Mouse (Mus musculus) thymus, adult 18-20 months (tissue): Measurements from ENCODE around the gene Tmem248.

Source experiments
- DNase-seq, 2 experiments: peaks; one replicate each; pipeline ENCODE4 v3.0.0; 2022; ENCODE audit warnings: mixed read lengths in 2 of 2

Tmem248 gene

DNA sequence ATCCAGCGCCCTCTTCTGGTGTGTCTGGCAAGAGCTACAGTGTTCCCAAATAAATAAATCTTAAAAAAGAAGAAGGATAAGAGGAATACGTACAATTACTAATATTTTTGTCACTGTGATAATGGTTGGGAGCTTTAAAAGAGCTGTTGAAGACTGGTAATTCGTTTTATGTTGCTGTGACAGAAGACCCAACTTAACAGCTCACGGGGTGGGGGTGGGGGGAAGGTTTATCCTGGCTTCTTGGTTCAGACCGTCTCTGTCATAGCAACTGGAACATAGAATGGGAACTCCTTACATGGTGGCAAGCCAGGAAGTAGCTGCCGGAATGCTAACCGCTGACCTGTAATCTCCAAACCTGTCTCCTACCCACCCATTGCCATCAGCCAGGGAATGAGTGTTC is at the start of gene Tmem248:
Tmem248 (plus strand) TSS at position 301 of the 400 bp plus-strand sequence.
- no peak for DNase-seq

DNA sequence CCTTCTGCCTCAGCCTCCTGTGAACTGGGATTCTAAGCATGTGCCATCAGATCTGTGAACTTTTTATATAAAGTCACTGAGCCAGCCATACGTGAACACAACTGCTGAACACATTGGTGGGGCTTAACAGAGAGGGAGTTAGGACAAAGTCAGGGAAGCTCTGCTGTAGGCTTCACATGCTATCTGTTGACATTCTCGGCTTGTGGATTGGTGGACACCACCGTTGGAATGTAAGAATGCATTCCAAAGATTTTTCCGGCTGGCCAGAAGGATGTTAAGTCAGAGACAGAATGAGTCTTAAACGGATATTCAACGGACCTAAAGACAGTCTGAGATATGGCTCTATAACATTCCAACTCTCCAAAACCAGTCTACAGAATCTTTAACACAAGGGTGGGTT is 47.8 kb upstream of the Tmem248 start:
- no peak for DNase-seq

DNA sequence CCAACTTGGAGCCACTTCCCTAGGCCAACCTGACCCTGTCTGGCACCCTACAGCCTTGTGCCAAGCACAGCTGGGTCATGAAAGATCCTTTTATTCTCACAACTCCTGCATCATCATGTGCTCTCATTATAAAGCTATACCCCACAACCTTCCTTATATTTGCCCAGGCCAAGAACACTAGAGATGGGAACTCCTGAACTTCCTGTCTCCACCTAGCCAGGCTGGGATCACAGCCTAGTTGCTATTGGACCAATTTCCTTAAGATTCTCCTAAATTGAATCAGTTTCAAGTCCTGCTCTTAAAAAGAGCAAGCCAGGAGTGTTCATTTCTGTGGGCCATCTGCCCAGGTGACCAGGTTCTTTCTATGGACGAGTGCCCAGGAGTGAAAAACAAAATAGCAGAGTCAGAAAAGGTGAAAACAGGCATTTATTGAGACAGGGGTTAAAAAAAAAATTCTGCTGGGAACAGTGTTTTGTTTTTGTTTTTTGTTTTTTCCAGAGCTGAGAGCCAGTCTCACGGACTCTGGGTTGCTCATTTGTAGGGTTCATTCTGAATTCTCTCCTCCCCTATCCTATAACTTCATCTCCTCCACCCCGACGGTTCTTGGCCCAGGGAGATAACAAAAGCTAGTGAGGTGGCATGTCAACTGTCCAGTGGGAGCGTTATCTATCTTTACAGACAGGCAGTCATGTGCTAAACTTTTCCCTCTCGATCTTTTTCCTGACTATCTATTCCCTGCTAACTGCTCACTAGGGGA is 46.0 kb upstream of the Tmem248 start:
- DNase-seq: no peak

DNA sequence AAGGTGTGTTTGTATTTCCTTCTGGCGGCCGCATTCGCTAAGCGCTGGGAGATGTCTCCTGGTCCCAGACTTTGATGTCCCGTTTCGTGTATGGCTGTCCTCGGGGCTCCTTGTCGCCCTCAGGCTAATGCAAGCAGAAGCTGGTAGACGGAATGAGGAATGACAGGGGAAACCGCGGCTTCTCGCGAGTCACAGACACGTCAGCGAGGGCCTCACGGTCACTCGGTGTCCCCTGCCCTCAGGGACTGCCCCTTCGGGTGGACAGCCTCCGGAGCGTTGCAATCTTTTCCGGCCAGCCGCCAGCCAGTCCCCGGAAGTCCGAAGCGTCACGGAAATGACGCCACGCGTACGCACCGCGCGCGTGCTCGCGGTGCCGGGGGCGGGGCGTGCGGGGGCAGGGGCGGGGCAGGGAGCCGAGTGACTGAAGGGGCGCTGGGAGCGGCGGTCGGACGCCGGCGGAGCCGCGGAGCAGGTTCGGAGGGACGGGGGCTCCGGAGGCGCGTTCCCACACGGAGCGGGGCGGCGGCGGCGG is 45.4 kb upstream of the Tmem248 start, which contains the start of gene Rabgef1:
Rabgef1 (plus strand) TSS at position 376 of the 532 bp plus-strand sequence.
- DNase-seq: peak; percentile 82 to 83

DNA sequence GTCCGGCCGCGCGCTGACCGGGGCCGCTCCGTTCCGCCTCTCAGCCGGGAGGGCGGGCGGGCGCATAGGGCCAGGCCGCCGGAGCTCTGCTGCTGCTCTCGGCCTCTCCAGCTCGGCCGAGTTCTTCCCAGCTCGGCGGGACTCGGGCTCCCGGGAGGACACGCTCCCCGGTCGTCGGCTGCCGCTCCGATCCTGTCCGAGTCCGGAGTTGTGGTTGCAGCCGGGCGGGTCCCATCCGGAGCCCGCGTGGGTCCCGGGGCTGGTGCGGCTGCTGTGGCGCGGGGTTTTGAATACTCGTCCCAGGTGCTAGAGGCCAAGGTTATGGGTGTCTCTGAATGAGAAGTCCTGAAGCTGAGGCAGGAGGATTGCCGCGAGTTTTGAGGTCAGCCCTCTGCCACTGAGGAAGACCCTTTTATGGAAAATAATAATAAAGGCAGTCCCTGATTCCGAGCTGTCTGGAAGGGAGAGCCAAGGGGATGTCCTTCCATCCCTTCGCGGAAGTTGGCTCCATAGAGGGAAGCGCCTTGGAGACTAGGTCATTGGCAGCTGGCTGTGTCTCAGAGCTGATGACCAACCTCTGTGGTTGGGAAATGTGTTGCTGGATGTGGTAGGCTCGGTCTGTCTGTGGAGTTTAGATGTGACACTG is 44.8 kb upstream of the Tmem248 start:
- DNase-seq: peak in 1 of 2 experiments; percentile 48

DNA sequence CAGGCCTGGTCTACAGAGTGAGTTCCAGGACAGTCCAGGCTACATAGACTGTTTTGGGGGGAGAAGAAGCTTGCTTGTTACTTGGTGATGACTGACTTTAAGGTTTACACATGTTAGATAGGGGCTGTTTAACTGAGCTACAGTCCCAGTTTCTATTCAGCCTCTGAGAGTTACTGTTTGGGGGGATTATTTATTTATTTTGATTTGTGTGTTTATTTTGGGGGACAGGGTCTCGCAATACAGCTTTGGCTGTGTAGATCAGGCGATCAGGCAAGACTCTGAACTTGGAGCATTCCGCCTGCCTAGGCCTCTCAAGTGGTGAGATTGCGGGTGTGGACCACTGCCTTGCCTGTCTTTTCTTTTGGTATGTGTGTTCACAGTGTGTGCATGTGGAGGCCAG is 43.9 kb upstream of the Tmem248 start:
- DNase-seq: no peak

DNA sequence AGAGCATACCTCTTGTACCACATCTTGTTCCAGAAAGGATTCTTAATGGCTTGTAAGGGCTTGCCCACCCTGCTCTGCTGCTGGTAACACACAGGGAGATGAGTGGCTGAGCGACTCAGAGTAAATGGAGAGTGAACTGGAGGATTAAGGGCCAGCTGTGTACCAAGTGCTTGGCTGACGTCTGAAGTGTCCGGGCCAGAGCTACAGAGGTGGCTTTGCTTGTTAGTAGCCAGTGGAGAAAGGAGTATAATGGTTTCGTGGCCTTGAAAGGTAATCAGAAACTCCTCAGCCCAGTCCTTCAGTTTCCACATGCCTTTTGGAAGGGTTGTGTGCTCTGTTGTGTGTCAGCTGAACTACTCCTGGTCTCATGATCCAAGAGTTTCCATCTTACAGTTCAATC is 39.0 kb upstream of the Tmem248 start:
- no peak for DNase-seq

DNA sequence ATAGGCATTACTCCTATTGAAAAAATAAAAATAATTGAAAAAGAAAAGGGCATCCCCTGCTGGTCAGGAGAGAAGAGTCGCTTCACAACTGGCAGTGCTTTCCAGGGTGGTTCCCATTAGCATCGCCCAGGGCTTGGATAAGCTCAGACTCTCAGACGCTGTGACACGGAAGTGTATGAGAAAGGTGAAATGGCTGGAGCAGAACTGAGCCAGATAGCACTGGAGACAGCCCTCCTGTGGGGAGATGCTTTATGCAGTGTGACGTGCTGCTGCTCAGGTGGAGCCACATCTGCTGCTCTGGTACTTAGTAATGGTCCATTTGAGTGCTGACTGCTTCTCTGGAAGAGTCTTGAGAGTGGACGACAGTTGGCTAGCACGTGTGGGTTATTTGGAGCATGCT is 36.5 kb upstream of the Tmem248 start:
- no peak for DNase-seq

DNA sequence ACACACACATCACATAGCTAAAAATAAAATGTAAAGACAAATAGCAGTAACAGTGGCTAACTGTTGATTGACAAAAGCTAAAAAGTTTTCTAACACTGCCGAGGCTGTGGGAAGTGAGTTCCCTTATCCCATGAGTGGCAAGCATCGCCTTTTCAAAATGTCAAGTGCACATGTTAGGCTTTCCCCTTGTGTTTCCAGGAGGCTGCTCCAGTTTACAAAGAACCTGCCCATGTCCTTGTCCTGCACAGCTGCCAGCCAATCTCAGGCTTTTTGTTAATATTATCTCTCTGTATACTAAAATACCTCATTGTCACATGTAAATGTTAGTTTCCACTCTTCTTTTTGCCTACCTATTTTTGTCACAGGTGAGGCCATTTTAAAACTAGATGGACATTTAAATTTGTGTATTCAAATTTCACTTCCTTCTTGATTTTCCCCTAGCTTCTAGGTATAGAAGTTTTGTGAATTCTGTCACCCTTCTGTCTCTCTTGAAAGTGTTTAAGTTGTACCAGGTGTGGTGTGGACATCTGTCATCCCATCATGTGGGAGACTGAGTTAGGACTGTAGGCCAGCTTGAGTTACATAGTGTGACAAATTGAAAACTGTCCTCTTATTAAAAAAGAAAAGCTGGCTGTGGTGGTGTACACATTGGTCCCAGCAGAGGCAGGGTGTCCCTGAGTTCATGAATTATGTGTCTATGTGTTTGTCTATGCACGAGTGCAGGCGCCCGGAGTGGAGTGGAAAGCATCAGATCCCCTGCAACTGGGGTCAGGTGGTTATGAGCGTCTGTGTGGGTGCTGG is 34.9 kb upstream of the Tmem248 start:
- DNase-seq: no peak

DNA sequence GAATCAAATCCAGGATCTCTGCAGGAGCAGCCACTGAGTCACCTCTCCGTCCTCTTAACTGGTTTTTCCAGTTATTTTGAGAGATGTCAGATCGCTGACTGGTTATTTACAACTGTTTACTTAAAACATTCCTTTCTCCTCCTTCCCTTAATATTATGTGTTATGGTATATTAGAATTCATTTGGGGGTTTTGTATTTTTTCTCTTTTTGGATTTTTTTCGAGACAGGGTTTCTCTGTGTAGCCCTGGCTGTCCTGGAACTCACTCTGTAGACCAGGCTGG is 34.4 kb upstream of the Tmem248 start:
- DNase-seq: no peak

DNA sequence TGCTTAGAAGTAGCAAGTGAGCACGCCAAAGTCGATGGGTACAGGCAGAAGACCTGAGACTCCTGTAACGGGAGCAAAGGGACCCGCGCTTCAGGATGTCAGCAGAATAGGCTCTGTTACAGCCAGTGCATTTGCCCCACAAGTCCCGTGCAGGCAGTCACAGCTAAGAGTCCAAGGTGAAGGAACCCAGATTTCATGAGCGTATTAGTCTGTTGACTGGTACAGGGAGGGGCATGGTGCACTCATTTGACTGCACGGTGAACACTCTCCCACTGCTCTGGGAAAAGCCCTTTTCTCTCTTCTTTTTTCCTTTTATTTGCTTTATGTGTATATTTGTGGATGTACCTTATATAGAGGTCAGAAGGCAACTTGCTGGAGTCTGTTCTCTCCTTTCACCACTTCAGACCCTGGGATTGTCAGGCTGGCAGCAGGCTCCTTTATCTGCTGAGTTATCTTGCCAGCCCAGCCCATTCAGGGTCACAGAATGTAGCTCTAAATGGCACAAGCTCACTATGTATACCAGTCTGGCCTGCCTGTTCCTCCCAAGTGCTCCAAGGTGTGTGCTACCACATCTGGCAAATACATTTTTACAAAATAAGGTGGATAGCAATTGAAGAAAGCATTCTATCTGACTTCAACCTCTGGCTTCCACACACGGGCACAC is 32.6 kb upstream of the Tmem248 start:
- no peak for DNase-seq

DNA sequence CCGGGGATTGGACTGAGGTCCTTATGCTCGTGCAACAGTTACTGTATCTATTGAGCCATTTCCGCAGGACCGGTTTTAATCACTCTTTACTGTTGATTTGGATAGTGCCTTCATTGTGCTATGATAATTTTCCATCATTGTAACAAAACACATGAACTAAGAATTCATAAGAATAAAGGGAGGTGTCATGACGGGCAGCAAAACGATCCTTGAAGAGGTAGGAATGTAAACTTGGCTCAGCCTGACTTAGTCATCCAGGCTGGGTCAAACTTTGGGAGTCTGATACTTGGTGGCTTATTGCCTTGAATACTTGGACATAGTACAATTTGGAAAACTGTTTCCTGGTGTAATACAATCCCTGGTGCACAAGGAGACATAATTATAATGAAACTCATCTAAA is 31.6 kb upstream of the Tmem248 start:
- no peak for DNase-seq

DNA sequence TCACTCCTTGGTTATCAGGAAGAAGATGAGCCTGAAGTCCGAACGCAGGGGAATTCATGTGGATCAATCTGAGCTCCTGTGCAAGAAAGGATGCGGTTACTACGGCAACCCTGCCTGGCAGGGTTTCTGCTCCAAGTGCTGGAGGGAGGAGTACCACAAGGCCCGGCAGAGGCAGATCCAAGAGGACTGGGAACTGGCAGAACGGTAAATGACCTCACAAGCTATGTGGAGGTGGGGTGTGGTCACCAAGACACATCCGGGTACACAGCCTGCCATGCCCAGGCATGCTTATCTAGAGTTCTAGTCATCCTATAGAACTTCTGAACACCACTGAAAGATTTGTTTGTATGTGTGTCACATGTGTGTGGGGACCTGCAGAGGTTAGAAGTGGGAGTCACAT is 29.5 kb upstream of the Tmem248 start:
- DNase-seq: no peak

DNA sequence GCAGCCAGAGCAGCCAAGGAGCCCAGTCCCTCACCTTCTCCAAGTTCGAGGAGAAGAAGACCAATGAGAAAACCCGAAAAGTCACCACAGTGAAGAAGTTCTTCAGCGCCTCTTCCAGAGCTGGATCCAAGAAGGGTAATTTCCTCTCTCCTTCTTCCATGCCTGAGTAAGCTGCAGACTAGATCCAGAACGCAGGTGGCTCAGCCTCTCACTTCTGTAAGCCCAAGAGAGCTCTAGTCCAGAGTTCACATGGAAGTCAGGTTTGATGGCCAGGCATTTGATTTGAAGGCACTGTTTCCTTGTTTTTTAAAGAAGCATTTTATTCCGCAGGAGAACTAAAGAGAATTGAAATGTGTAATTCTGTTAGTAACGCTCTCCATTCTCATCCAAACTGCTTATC is 26.0 kb upstream of the Tmem248 start:
- DNase-seq: no peak

DNA sequence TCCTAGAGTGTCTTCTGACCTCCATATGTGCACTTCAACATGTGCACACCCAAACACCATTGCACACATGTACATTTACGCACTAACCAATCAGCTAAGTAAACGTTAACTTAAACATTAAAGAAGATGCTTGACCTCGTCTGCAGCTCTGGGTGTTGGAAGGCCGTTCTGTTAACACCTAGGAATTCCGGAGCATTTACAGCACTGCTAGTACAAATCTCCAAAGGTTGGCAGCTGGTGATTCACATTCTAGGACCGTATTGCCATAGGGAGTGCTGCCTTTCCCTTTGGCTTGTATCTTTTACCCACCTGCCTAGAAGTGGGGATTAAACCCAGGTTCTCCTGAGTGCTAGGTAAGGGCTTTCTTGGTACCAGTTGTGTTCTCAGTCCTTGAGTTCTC is 25.0 kb upstream of the Tmem248 start:
- no peak for DNase-seq

DNA sequence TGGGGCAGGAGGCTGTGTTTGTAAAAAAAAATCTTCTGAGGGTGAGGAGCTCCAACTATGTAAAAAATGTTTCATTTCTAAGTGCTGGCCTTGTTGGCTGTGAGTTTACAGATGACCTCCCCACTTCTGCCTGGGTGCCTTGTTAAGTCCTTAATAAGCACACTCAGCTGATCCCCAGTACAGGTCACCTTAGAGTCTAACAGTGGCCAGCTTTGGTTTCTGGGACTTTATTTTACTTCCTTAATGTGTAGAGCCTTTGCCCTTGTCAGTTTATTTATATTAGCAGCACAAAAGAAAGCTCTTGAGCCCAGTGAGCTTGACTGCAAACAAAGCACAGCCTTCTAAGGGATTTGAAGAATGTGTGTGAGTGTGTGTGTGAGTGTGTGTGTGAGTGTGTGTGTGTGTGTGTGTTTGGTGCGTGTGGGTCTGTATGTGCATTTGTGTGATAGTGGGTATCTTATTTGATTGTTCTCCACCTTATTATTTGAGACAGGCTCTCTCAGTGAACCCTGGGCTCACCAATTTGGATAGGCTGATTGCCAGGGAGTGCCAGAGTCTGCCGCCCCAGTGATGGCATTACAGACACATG is 24.4 kb upstream of the Tmem248 start:
- DNase-seq: no peak

DNA sequence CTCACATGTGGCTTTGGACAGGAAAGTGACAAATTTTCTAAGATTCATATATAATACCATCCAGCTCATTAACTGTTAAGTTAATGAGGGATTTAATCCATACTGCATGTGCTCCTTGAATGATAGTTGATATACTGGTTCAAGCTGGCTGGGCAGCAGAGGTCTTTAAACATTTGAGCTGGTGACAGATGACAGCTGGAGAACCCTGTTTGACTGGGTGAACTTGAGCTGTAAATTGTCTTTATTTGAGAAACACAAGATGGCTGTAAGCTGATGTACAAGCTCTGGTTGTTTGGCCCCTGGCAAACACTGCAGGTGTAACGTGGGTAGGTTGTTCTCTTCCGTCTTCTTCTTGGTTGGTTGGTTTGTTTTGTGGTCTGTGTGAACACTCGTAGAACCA is 23.1 kb upstream of the Tmem248 start:
- no peak for DNase-seq

DNA sequence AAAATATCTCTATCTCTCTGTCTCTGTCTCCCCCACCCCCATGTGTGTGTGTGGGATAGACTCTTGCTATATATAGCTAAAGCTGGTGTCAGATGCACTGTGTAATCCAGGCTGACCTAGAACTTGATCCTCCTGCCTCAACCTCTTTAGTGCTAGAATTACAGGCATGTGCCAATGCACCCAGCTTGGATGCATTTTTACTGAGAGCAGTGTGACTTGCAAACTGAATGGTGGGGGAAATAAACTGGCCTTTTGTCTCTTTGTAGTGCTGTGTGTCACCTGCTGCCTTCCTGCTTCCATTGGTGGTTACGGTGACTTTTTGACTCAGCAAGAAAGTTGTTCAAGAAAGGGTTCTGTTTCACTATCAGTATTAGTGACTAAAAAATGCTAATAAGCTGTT is 20.6 kb upstream of the Tmem248 start:
- no peak for DNase-seq

DNA sequence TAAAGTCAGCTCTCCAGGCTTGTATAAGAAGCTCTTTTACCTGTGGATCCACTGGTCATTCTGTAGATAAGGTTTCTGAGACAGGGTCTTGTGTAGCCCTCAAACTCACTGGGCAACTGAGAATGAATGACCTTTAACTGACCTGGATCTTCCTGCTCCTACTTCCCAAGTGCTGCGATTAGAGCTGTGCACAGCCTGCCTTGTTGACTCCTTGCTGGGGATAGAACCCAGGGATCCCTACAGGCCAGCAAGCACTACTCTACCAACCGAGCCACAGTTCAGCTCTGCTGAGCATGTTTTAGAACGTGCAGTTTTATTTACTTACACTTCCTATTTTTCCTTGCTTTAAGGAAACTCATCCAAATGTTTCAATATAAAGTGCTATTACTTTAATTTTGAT is 19.4 kb upstream of the Tmem248 start:
- no peak for DNase-seq

DNA sequence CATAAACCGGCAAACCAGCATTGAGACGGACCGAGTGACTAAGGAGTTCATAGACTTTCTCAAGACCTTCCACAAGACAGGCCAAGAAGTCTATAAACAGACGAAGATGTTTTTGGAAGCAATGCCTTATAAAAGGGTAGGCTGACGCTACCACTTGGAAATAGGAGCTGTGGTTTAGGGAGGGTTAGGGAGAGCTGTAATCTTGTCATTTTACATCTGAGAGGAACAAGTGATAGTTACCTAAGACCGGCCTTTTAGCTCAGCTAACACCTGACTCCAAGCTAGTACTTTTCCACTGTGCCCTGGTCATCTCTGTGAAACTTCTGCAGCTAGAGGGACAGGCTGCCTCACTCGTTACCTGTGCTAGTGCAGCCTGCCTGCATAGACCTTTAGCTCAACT is 18.9 kb upstream of the Tmem248 start:
- no peak for DNase-seq

DNA sequence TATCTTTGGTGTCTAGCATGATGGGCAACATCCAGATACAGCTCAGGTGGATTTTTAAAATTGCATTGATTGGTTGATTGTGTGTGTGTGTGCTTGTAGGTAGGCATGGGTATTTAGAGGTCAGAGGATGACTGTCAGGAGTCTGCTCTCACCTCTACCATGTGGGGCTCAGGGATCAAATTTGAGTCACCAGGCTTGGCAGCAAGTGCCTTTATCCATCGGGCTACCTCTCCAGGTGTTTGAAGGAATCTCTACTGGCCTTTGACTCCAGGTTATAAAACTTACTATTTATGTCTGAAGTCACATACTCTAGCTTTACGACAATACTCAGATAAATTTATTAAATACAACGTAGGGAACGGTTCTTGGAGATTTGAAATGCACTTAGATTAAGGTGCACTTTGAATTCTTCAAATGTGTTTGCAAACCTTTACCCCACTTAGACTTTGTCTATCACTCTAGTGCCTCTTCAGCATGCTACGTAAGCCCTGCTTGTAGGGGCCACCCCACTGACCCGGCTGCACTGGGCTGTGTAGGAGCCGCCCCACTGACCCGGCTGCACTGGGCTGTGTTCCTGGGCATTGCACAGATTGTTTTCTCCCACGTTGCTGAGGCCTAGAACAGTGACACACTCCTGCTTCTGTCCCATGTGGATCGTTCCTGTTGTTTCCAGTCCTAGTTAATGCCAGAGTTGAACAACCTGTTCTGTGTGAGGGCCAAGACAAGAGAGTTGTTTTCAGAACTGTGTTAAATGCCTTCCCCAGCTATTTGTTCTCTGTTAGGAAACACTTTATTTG is 16.4 kb upstream of the Tmem248 start:
- no peak for DNase-seq

DNA sequence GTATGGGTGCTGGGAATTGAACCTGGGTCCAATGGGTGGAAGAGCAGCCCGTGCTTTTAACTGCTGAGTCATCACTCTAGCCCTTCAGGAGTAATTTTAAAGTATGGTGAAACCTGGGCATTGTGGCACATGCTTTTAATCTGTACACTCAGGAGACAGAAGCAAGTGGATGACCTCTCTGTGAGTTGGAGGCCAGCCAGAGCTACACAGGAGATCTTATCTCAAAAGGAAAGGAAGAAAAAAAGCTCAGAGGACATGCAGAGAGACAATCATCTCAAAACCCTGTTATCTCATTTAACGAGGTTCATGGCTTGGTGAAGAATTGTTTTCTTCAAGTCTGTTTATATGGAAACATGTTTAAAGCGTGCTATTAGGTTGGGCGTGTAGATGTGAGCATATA is 12.9 kb upstream of the Tmem248 start:
- no peak for DNase-seq
